Mouse (Mus musculus) hindbrain, embryonic 12.5 days (tissue): ENCODE results near the gene Capn1. TPM values are rescaled to one million over a fixed set of nuclear protein-coding genes. Genes with fewer than 3 reads are reported as not detected.

Source experiments
- ATAC-seq: fragments of 200-750 bp; cut with Nextera tagmentation; 2 replicates; pipeline ENCODE4 v1.8.0; 2017; ENCODE audit warnings: moderate TSS enrichment; ENCODE audit not compliant: low FRiP score
- H3K27ac ChIP-seq: fragments of 300-500 bp; sonication (generic); 2 replicates; pipeline ENCODE4 v1.5.1; 2016; ENCODE audit warnings: mild to moderate bottlenecking
- H3K27me3 ChIP-seq: fragments of 300-500 bp; sonication (generic); 2 replicates; pipeline ENCODE4 v1.6.1; 2016; ENCODE audit warnings: mild to moderate bottlenecking
- H3K36me3 ChIP-seq: fragments of 300-500 bp; sonication (generic); 2 replicates; pipeline ENCODE4 v1.6.1; 2016; ENCODE audit warnings: mild to moderate bottlenecking
- H3K4me1 ChIP-seq: fragments of 300-500 bp; sonication (generic); 2 replicates; pipeline ENCODE4 v1.6.1; 2016
- H3K4me2 ChIP-seq: fragments of 300-500 bp; sonication (generic); replicated peaks from 2 replicates; pipeline ENCODE4 v1.6.1; 2016; ENCODE audit warnings: mild to moderate bottlenecking
- H3K4me3 ChIP-seq: fragments of 300-500 bp; sonication (generic); 2 replicates; pipeline ENCODE4 v1.5.1; 2016; ENCODE audit warnings: mild to moderate bottlenecking
- H3K9ac ChIP-seq: fragments of 300-500 bp; sonication (generic); 2 replicates; pipeline ENCODE4 v1.6.1; 2016; ENCODE audit warnings: mild to moderate bottlenecking, moderate library complexity
- H3K9me3 ChIP-seq: fragments of 300-500 bp; sonication (generic); replicated peaks from 2 replicates; pipeline ENCODE4 v1.6.1; 2016; ENCODE audit warnings: mild to moderate bottlenecking
- WGBS: fragments of 180-500 bp; shearing (Covaris S2); methylation state at CpG from one replicate; pipeline ENCODE4 v1.1.7; 2016; 5-methylcytosine and 5-hydroxymethylcytosine counted together
- microRNA-seq: library from miRNA; unstranded; fragments of <30 nt; microRNA quantifications from one replicate; pipeline ENCODE4, GENCODE M21; 2017
- polyA plus RNA-seq: library from polyadenylated mRNA; unstranded; fragments of >200 nt; fragmentation: Nextera tagmentation; extraction: Ambion mirVana; gene quantifications from 2 replicates; pipeline ENCODE4 v1.2.1, GENCODE M21; 2016

The Capn1 gene
- polyA plus RNA-seq, 1 experiment from 2014 or later, result 5.5 TPM

DNA sequence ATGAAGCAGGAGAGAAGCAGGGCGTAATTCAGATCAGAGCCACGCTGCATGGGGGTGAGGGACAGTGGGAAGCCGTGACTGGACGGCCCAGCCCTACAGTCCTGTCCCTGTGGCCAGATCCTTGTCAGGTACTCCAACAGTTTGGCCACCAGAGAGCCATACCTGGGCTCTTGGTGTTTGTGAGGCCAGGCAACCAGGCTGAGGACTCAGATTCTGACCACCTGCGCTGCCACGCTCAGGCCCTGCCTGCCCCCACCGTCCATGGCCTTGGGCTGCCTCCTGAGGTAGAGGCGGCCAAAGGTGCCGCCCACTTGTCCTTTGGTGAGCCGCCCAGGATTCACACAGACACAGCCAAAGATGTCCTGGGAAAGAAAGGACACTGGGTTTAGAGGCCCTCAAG, 75.0 kb downstream of the Capn1 start:
- H3K27ac ChIP-seq, result no peak overlapping the region
- peaks cover 24% of the 10 kb centered on the region for H3K36me3 ChIP-seq
- H3K9me3 ChIP-seq, result no peaks in the 10 kb centered on the region
- H3K4me2 ChIP-seq, result no peak overlapping the region
- no peak overlapping the region for H3K9ac ChIP-seq
- H3K4me3 ChIP-seq, result no peak overlapping the region
- peaks cover 13% of the 10 kb centered on the region for H3K4me1 ChIP-seq
- no peaks in the 10 kb centered on the region for H3K27me3 ChIP-seq
- 91% methylated on average over 10 of the region's 10 CpGs for whole genome bisulfite sequencing
- ATAC-seq, result no peak

DNA sequence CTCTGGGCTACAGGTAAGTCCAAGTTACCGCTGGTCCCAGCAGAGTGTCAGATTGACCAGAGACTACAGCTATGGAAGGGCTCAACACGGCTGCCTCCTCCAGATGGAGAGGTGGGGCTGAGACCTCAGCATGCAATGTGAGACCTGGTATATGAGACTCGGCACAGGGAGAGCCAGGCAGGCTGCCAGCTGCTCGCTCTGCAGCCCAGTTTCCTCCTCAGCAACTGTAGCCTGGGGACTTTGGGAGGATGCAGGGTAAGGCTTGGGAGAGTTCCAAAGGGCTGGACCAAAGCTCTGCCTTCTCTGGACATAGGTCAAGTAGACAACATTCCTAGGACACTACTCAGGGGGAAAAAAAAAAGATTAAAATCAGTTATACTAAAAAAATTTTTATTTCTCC, 75.5 kb downstream of the Capn1 start:
- Histone ChIP-seq H3K9ac (no peak overlapping the region), H3K27ac (no peak overlapping the region), H3K4me1 (peaks cover 16% of the 10 kb centered on the region), H3K27me3 (no peaks in the 10 kb centered on the region), H3K9me3 (no peaks in the 10 kb centered on the region), H3K4me2 (no peak overlapping the region), H3K4me3 (no peak overlapping the region), H3K36me3 (peaks cover 22% of the 10 kb centered on the region)
- WGBS, result 76% methylated on average over 4 of the region's 4 CpGs
- ATAC-seq, result no peak

DNA sequence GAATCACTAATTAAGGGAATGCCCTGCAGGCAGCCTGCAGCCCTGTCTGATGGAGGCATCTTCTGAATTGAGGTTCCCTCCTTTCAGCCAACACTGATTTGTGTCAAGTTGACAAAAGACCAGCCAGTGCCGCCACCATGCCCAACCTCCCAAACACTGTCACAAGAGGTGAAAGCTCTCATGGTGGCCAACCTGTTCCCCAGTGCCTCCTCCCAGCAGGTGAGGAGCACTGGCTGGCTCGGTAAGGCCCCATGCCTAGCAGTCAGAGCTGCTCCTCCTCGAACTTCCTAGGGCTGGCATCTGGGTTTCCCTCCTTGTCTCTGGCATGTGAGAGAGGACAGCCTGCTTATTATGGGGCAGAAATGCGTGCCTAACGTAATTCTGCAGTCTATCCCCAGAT, 76.0 kb downstream of the Capn1 start:
- Histone ChIP-seq H3K9me3 (no peaks in the 10 kb centered on the region), H3K27me3 (no peaks in the 10 kb centered on the region), H3K9ac (no peak overlapping the region), H3K36me3 (peaks cover 20% of the 10 kb centered on the region), H3K4me2 (no peak overlapping the region), H3K4me1 (peaks cover 18% of the 10 kb centered on the region), H3K27ac (no peak overlapping the region), H3K4me3 (no peak overlapping the region)
- WGBS, result 80% methylated on average over 5 of the region's 5 CpGs
- ATAC-seq, result no peak

Small RNA genes lying within 50 kb of the gene (microRNA-seq; reads per million reads assigned to microRNA genes)
- 1.6 reads per million for gene Mir6988

Other genes with a start within 250 kb of the Capn1 start
- 71.8 and 73.7 TPM in 2 replicates for gene Scyl1, start 244.5 kb downstream of the Capn1 start, polyA plus RNA-seq
- 28.7 and 29.9 TPM in 2 replicates for gene Frmd8, start 140.6 kb downstream of the Capn1 start, polyA plus RNA-seq
- gene Slc25a45, start 138.1 kb downstream of the Capn1 start, polyA plus RNA-seq, result 2.0 and 2.2 TPM in 2 replicates
- 11.0 and 11.3 TPM in 2 replicates for gene Tigd3, start 121.7 kb downstream of the Capn1 start, polyA plus RNA-seq
- 161 and 177 TPM in 2 replicates for gene Dpf2, start 102.9 kb downstream of the Capn1 start, polyA plus RNA-seq
- 5.1 and 6.1 TPM in 2 replicates for gene Cdc42ep2, start 91.1 kb downstream of the Capn1 start, polyA plus RNA-seq
- gene Pola2, start 51.7 kb downstream of the Capn1 start, polyA plus RNA-seq, result 47.4 and 49.2 TPM in 2 replicates
- not detected in 2 replicates for gene Slc22a20, start 29.8 kb downstream of the Capn1 start, polyA plus RNA-seq
- gene Syvn1, start 30.7 kb upstream of the Capn1 start, polyA plus RNA-seq, result 31.7 and 32.8 TPM in 2 replicates
- 65.1 and 67.5 TPM in 2 replicates for gene Mrpl49, start 41.9 kb upstream of the Capn1 start, polyA plus RNA-seq
- gene Fau, start 41.9 kb upstream of the Capn1 start, polyA plus RNA-seq, result 561 and 621 TPM in 2 replicates
- 33.6 and 34.4 TPM in 2 replicates for gene Znhit2, start 45.3 kb upstream of the Capn1 start, polyA plus RNA-seq
- gene Tm7sf2, start 52.5 kb upstream of the Capn1 start, polyA plus RNA-seq, result 38.0 and 40.3 TPM in 2 replicates
- gene Vps51, start 61.3 kb upstream of the Capn1 start, polyA plus RNA-seq, result 78.8 and 79.7 TPM in 2 replicates
- gene Tmem262, start 64.1 kb upstream of the Capn1 start, polyA plus RNA-seq, result not detected in 2 replicates
- 2.5 and 2.7 TPM in 2 replicates for gene Gm28374, start 66.4 kb upstream of the Capn1 start, polyA plus RNA-seq
- gene Zfpl1, start 69.1 kb upstream of the Capn1 start, polyA plus RNA-seq, result 68.9 and 75.0 TPM in 2 replicates
- gene Cdca5, start 69.1 kb upstream of the Capn1 start, polyA plus RNA-seq, result 24.5 and 25.4 TPM in 2 replicates
- 0.35 and 0.38 TPM in 2 replicates for gene AC131692.1, start 78.5 kb upstream of the Capn1 start, polyA plus RNA-seq
- gene Naaladl1, start 89.9 kb upstream of the Capn1 start, polyA plus RNA-seq, result 0.54 and 0.70 TPM in 2 replicates
- gene Sac3d1, start 102.8 kb upstream of the Capn1 start, polyA plus RNA-seq, result 47.9 and 48.3 TPM in 2 replicates
- gene Snx15, start 112.4 kb upstream of the Capn1 start, polyA plus RNA-seq, result 33.2 and 33.4 TPM in 2 replicates
- 0.22 TPM in 1 of 2 replicates, not detected in the other for gene Batf2, start 125.1 kb upstream of the Capn1 start, polyA plus RNA-seq
- 91.6 and 94.6 TPM in 2 replicates for gene Arl2, start 125.7 kb upstream of the Capn1 start, polyA plus RNA-seq
- gene Majin, start 168.5 kb upstream of the Capn1 start, polyA plus RNA-seq, result not detected in 2 replicates
- gene Gpha2, start 210.5 kb upstream of the Capn1 start, polyA plus RNA-seq, result 1.4 and 1.5 TPM in 2 replicates
- gene Ppp2r5b, start 220.0 kb upstream of the Capn1 start, polyA plus RNA-seq, result 66.3 and 72.2 TPM in 2 replicates
- gene Atg2a, start 225.8 kb upstream of the Capn1 start, polyA plus RNA-seq, result 14.7 and 15.4 TPM in 2 replicates